Mouse (Mus musculus): ENCODE measurements around the gene Cabp1.
"Not testable (repeated sequence)": the region's sequence is repeated elsewhere in the genome, so short reads cannot be mapped to it uniquely, and the experiment has no call there.

Gene Cabp1

DNA sequence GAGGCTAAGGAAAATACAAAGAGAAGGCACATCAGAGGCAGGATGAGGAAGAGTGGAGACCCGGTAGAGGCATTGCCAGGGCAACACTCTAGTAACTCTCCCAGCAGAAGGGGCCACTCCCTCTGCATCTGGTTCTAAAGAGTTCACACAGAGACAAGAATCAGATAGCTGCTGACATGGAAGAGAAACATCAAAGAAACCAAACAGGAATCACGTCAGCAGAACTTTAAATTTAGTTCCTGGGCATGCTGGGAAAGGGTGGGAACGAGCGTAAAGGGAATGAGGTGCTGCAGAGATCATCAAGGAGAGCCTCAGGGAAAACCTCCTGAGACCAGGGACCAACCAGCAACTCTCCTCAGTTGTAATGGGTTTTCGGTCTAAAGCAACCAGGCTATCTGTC, 43.2 kb downstream of the Cabp1 start:
- DNase-seq (ENCODE audit: low spot score): no peak

DNA sequence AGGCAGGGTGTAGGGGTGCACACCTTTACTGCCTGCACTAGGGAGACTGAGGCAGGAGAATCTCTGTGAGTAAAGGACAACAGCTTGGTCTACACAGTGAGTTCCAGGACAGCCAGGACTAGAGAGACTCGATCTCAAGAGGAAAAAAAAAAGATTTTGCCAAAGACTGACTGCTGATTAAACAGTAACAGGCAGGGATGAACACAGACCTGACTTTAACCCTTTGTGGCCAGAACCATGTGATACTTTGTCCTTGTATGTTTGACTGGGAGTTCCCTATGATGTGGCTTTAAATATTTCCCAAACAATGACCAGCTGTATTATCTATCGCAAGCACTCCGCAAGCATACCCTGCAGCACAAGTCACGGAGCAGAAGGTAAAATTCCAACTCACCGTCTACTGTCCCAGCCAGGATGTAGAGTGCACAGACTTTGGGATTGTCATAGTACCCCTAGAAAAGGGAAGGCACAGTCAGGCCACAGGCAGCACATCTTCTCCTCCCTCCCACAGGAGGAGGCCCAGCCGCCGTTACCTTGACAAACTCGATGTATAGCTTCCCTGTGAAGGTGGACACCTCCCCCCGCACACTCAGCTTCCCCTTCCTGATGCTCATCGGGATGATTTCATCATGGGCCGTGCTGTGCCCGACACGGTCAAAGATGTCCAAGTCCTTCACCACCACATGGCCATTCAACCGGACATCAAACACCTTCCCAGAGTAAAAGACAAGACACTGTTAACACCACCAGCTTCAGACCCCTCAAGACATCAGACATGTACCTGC, 44.3 kb downstream of the Cabp1 start:
- DNase-seq (ENCODE audit: low spot score): no peak

DNA sequence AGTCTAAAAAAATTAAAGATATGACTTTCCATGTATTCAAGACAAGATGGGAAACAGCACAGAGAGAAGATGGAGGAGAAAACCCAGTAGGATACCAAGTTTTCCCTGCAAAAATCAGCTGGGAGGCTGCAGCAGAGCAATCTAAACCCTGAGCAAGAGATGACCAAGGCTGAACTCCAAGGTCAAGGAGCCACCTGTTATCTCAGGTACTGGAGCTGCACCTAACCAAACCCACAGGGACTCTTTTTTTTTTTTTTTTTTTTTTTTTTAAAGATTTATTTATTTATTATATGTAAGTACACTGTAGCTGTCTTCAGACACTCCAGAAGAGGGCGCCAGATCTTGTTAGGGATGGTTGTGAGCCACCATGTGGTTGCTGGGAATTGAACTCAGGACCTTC, 45.3 kb downstream of the Cabp1 start:
- not testable (repeated sequence) for DNase-seq (ENCODE audit: low spot score)

DNA sequence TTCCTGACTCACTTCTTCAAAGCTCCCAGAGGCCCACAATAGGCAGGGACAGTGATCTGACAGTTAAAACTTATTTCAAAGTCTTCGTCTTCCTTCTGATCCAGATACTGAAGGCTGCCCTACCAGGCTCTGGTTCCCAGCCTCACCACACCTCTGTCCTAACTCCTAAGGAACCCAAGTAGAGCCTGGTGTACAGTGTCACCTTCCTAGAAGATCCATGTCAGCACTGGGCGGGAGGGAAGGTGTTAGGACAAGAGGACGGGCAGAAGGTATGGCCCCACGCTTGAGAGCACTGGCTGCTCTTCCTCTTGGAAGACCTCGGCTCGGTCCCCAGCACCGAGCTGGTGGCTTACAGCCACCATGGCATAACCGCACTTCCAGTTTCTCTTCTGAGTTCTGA, 45.8 kb downstream of the Cabp1 start:
- no peak for DNase-seq (ENCODE audit: low spot score)

GRCm38 (mm10) chr5:115147388-115147787, 46.8 kb downstream of the Cabp1 start:
- DNase-seq (ENCODE audit: low spot score): no peak

DNA sequence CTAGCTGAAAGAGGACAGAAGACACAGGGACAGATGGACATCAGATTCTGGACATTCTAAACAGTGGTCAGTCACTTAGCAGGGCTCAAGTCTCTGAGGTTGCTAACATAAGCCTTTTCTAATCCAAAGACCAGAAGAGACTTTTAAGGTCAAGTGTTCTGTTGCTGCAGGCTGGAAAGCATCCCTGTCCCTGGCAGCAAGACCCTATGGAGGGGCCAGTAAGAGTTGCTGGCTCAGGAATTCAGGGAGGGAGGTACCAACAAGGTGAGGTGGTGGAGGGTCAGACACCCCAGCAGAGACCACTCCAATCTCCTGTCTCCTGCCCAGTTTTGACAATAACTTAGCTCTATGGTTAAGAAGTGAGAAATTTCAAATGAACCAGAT, 47.4 kb downstream of the Cabp1 start:
- no peak for DNase-seq (ENCODE audit: low spot score)

GRCm38 (mm10) chr5:115145976-115146746, 48.0 kb downstream of the Cabp1 start:
- DNase-seq (ENCODE audit: low spot score): no peak

DNA sequence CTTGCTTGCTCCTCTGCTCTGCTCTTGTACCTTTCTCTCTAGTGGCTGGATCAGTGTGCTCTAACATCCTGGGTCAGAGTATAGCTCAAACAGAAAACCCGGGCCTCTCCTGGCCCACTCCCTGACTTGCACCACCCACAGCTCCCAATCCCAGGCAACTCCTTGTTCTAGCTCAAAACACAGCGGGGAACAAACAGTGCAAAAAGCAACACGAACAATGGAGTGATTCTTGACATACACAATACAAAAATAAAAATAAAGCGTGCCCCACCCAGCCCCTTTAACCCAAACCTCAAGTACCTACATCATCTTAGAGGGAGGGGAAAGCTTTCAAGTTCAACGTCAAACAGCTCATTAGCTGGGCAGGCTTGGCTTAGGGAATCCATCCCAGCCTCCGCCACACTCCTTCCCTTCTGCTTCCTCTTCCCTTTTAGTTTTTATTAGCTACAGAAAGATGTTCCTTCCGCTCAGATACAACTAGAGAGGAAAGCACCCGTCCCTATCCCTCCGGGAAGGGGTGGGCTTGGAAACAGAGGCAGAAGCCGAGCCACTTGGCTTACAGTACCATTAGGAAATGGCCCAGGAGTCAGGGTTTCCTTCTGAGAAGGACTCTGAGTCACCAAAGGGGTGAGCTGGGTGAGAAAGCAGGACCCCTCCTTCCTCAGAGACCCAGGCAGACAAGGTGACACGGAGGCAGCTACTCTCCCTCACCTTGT, 48.8 kb downstream of the Cabp1 start:
- DNase-seq (ENCODE audit: low spot score): no peak

- no peak for DNase-seq (ENCODE audit: low spot score)
Observed at GRCm38 (mm10) chr5:115144471-115144870, 49.7 kb downstream of the Cabp1 start.

DNA sequence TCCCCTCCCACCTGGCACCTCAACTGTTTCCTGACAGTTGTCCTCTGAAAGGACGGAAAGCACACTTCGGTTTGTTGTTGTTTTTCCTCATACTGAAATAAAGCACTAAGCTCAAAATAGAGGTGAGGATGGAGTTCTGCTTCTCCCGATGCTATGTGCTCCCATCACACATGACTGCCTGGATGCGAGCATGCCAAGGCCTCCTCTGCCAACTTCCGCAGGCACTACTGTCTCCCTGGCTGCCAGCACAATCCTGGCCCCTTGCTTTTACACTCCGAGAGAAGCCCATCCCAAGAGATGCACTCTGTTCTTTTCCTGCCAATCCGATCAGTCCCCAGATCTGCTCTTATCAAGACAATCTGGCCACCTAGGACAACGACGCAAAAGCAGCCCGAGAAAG, 50.6 kb downstream of the Cabp1 start:
- no peak for DNase-seq (ENCODE audit: low spot score)

DNA sequence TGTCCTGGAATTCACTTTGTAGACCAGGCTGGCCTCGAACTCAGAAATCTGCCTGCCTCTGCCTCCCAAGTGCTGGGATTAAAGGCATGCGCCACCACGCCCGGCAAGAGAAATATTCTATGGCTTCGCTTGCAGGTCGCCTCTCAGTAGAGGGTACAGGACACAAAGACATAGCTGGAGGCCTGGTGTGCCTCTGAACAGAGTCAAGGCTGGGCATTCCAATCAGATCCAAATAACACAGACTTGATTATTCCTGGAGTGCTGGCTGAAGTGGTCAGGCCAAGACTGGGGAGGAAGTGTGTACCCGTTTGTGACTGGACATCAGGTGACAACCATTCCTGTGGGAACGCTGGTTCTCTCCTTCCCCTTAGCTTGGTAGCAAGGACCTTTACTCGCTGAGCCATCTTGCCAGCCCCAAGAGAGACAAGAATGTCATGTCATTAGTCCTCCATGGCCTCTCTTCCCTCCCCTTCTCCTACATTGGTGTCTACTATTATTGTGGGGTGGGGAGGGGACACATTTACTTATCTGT, 51.9 kb downstream of the Cabp1 start:
- no peak for DNase-seq (ENCODE audit: low spot score)

- DNase-seq (ENCODE audit: low spot score): no peak
Observed at GRCm38 (mm10) chr5:115140726-115141125, 53.5 kb downstream of the Cabp1 start.

- no peak for DNase-seq (ENCODE audit: low spot score)
Observed at GRCm38 (mm10) chr5:115139124-115139523, 55.1 kb downstream of the Cabp1 start.

DNA sequence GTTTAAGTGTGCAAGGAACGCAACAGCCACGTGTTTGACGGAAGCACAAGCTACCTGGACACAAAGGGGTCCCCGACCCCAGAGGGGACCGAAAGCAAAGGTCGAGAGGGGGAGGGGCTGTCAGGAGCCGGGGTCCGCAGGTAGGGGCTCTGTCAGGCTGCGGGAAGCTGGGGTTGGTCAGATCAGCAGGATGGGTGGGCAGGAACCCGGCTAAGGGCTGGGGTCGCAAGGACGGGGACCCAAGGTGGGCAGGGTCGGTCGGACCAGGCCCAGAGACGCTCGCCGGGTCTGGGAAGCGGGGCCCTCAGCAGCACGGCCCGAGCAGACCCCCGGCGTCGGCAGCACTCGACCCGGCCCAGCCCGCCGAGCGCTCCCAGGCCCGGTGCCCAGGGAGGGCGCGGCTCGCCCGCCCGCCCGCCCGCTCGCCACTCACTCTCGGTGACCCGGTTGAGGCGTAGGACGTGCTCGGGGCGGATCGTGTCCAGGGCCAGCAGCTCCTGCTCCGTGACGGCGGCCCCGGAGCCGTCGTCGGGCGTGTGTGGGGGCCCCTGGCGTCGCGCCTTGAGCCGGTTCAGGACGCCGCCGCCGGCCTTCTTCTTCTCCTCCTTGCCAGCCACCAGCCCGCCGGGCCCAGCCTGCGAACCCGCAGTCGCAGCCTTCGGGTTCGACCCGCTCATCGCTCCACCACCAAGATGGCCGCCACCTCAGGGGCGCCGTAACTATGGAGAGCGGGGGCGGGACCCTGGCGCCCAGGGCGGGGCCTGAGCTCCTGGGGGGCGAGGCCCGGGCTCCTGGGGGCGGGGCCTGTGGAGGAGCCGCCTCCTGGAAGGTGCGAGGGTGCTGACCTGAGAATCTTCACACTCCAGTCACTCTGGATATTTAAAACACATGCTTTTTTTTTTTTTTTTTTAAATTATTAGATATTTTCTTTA, 59.7 kb downstream of the Cabp1 start, which contains the start of gene Unc119b:
Unc119b (minus strand) TSS at position 742 of the 932 bp plus-strand sequence.
- peak; percentile 77 for DNase-seq (ENCODE audit: low spot score)

GRCm38 (mm10) chr5:115133358-115134066, 60.7 kb downstream of the Cabp1 start:
- no peak for DNase-seq (ENCODE audit: low spot score)

DNA sequence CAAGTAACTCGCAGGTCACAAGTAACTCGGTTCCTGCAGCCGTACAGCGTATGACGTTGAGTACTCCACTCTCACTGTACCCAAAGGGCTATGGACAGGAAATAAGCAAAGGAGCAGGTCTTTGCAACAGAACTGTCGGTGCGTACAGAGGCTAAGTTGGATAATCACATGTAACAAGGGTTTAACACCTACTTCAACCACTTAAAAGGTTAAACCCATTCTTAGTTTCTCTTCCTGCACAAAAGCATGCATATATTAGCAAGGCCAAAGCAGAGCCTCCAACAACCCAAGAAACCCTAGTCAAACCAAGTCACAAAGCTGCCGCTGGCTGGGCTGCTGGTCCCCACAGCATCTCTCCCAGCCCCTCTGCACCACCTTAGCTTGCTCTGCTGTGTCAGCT, 61.7 kb downstream of the Cabp1 start:
- no peak for DNase-seq (ENCODE audit: low spot score)

DNA sequence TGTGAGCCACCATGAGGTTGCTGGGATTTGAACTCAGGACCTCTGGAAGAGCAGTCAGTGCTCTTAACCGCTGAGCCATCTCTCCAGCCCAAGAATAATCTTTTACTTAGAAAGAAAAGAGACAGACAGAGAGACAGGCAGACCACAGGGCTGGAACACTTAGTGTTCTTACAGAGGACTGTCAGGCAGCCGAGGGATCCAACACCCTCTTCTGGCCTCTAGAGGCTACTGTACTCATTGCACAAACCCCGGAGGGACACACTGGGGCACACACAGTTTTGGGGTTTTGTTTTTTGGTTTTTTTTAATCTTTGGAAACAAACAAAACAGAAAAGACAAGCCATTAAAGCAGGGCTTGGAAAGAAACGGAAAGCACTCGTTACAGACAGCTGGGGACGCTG, 64.9 kb downstream of the Cabp1 start:
- no peak for DNase-seq (ENCODE audit: low spot score)

GRCm38 (mm10) chr5:115127421-115128179, 66.6 kb downstream of the Cabp1 start:
- no peak for DNase-seq (ENCODE audit: low spot score)

- peak; percentile 29 for DNase-seq (ENCODE audit: low spot score)
Observed at GRCm38 (mm10) chr5:115126578-115127312, 67.4 kb downstream of the Cabp1 start.

All from MN1 (cell line).